Mouse (Mus musculus): ENCODE results near the gene Usp7. TPM values are rescaled to one million over a fixed set of nuclear protein-coding genes. Genes with fewer than 3 reads are reported as not detected.
A peak's percentile ranks its signal among the peaks of the same experiment; 100 is the strongest.

Usp7 gene
- polyA plus RNA-seq, 1 experiment from 2014 or later, result 44.7 TPM

GRCm38 (mm10) chr16:8828636-8829563 lies 36.8 kb upstream of the Usp7 start:
- H3K27me3 ChIP-seq (ENCODE audit: control insufficient read depth, insufficient read depth, low read length), result no peaks in the 10 kb centered on the region
- no peak for DNase-seq (ENCODE audit: low spot score)
- 13% methylated on average over 30 of the region's 33 CpGs for WGBS

GRCm38 (mm10) chr16:8827366-8827765 lies 35.3 kb upstream of the Usp7 start:
- no peak for ATAC-seq (ENCODE audit: low FRiP score)
- no peak overlapping the region for H3K4me2 ChIP-seq (replicated peaks)
- no peak for DNase-seq (ENCODE audit: low spot score)
- no peak overlapping the region for H3K4me3 ChIP-seq (replicated peaks; ENCODE audit: low read length)
- H3K36me3 ChIP-seq (replicated peaks; ENCODE audit: control insufficient read depth, insufficient read depth), result peaks cover 4% of the 10 kb centered on the region; the same call in 1 of the 2 replicates
- peaks cover 8% of the 10 kb centered on the region for H3K4me1 ChIP-seq (replicated peaks; ENCODE audit: control insufficient read depth, insufficient read depth, low read length)
- H3K9me3 ChIP-seq (ENCODE audit: control insufficient read depth, low read length), result no peaks in the 10 kb centered on the region
- 90% methylated on average over 7 of the region's 7 CpGs for WGBS
- no peaks in the 10 kb centered on the region for H3K27me3 ChIP-seq (ENCODE audit: control insufficient read depth, insufficient read depth, low read length)
- H3K27ac ChIP-seq, result no peak overlapping the region
- H3K9ac ChIP-seq, result no peak overlapping the region

More at GRCm38 (mm10) chr16:8828636-8829563, 36.8 kb upstream of the Usp7 start:
- Histone ChIP-seq H3K4me3 (replicated peaks; ENCODE audit: low read length) (peak overlapping the region; percentile 100), H3K36me3 (replicated peaks; ENCODE audit: control insufficient read depth, insufficient read depth) (peaks cover 15% of the 10 kb centered on the region), H3K27ac (peak overlapping the region; percentile 86), H3K4me2 (replicated peaks) (peak overlapping the region; percentile 89), H3K4me1 (replicated peaks; ENCODE audit: control insufficient read depth, insufficient read depth, low read length) (peaks cover 24% of the 10 kb centered on the region), H3K9me3 (ENCODE audit: control insufficient read depth, low read length) (no peaks in the 10 kb centered on the region), H3K9ac (peak overlapping the region; percentile 71)
- peak; percentile 44 for ATAC-seq (ENCODE audit: low FRiP score)

- no peak overlapping the region for H3K27ac ChIP-seq
- no peak overlapping the region for H3K4me2 ChIP-seq (replicated peaks)
- no peaks in the 10 kb centered on the region for H3K27me3 ChIP-seq (ENCODE audit: control insufficient read depth, insufficient read depth, low read length)
- ATAC-seq (ENCODE audit: low FRiP score) (no peak), DNase-seq (ENCODE audit: low spot score) (no peak)
- H3K4me3 ChIP-seq (replicated peaks; ENCODE audit: low read length), result no peak overlapping the region
- no peaks in the 10 kb centered on the region for H3K4me1 ChIP-seq (replicated peaks; ENCODE audit: control insufficient read depth, insufficient read depth, low read length)
- H3K9me3 ChIP-seq (ENCODE audit: control insufficient read depth, low read length), result no peaks in the 10 kb centered on the region
- WGBS, result 84% methylated on average over 2 of the region's 2 CpGs
- no peak overlapping the region for H3K9ac ChIP-seq
- H3K36me3 ChIP-seq (replicated peaks; ENCODE audit: control insufficient read depth, insufficient read depth), result no peaks in the 10 kb centered on the region
Observed at GRCm38 (mm10) chr16:8823661-8824060, 31.6 kb upstream of the Usp7 start.

GRCm38 (mm10) chr16:8822586-8822985 lies 30.5 kb upstream of the Usp7 start:
- no peak overlapping the region for H3K27ac ChIP-seq
- H3K36me3 ChIP-seq (replicated peaks; ENCODE audit: control insufficient read depth, insufficient read depth), result no peaks in the 10 kb centered on the region
- no peak overlapping the region for H3K4me2 ChIP-seq (replicated peaks)
- H3K9me3 ChIP-seq (ENCODE audit: control insufficient read depth, low read length), result no peaks in the 10 kb centered on the region
- ATAC-seq (ENCODE audit: low FRiP score) (no peak), DNase-seq (ENCODE audit: low spot score) (no peak)
- H3K4me1 ChIP-seq (replicated peaks; ENCODE audit: control insufficient read depth, insufficient read depth, low read length), result no peaks in the 10 kb centered on the region
- no peak overlapping the region for H3K4me3 ChIP-seq (replicated peaks; ENCODE audit: low read length)
- no peaks in the 10 kb centered on the region for H3K27me3 ChIP-seq (ENCODE audit: control insufficient read depth, insufficient read depth, low read length)
- 88% methylated on average over 4 of the region's 4 CpGs for WGBS
- no peak overlapping the region for H3K9ac ChIP-seq

GRCm38 (mm10) chr16:8821429-8821828 lies 29.3 kb upstream of the Usp7 start:
- Histone ChIP-seq H3K27ac (no peak overlapping the region), H3K4me3 (replicated peaks; ENCODE audit: low read length) (no peak overlapping the region), H3K9ac (no peak overlapping the region), H3K36me3 (replicated peaks; ENCODE audit: control insufficient read depth, insufficient read depth) (no peaks in the 10 kb centered on the region), H3K4me1 (replicated peaks; ENCODE audit: control insufficient read depth, insufficient read depth, low read length) (no peaks in the 10 kb centered on the region), H3K4me2 (replicated peaks) (no peak overlapping the region), H3K27me3 (ENCODE audit: control insufficient read depth, insufficient read depth, low read length) (no peaks in the 10 kb centered on the region), H3K9me3 (ENCODE audit: control insufficient read depth, low read length) (no peaks in the 10 kb centered on the region)
- WGBS, result 71% methylated on average over 1 of the region's 1 CpGs
- DNase-seq (ENCODE audit: low spot score) (no peak), ATAC-seq (ENCODE audit: low FRiP score) (no peak)

GRCm38 (mm10) chr16:8817872-8818271 lies 25.8 kb upstream of the Usp7 start:
- no peak overlapping the region for H3K27ac ChIP-seq
- no peak for ATAC-seq (ENCODE audit: low FRiP score)

GRCm38 (mm10) chr16:8810399-8811127 lies 18.5 kb upstream of the Usp7 start:
- ATAC-seq (ENCODE audit: low FRiP score) (no peak), DNase-seq (ENCODE audit: low spot score) (no peak)
- H3K27me3 ChIP-seq (ENCODE audit: control insufficient read depth, insufficient read depth, low read length), result no peaks in the 10 kb centered on the region
- no peak overlapping the region for H3K4me3 ChIP-seq (replicated peaks; ENCODE audit: low read length)
- no peak overlapping the region for H3K9ac ChIP-seq
- 93% methylated on average over 14 of the region's 14 CpGs for WGBS
- no peak overlapping the region for H3K27ac ChIP-seq
- H3K4me1 ChIP-seq (replicated peaks; ENCODE audit: control insufficient read depth, insufficient read depth, low read length), result no peaks in the 10 kb centered on the region
- H3K36me3 ChIP-seq (replicated peaks; ENCODE audit: control insufficient read depth, insufficient read depth), result no peaks in the 10 kb centered on the region
- H3K9me3 ChIP-seq (ENCODE audit: control insufficient read depth, low read length), result no peaks in the 10 kb centered on the region
- no peak overlapping the region for H3K4me2 ChIP-seq (replicated peaks)

More at GRCm38 (mm10) chr16:8817872-8818271, 25.8 kb upstream of the Usp7 start:
- DNase-seq (ENCODE audit: low spot score), result no peak
- Histone ChIP-seq H3K9ac (no peak overlapping the region), H3K4me2 (replicated peaks) (no peak overlapping the region), H3K9me3 (ENCODE audit: control insufficient read depth, low read length) (no peaks in the 10 kb centered on the region), H3K27me3 (ENCODE audit: control insufficient read depth, insufficient read depth, low read length) (no peaks in the 10 kb centered on the region), H3K4me3 (replicated peaks; ENCODE audit: low read length) (no peak overlapping the region), H3K36me3 (replicated peaks; ENCODE audit: control insufficient read depth, insufficient read depth) (no peaks in the 10 kb centered on the region), H3K4me1 (replicated peaks; ENCODE audit: control insufficient read depth, insufficient read depth, low read length) (no peaks in the 10 kb centered on the region)
- WGBS, result 86% methylated on average over 4 of the region's 4 CpGs

- WGBS, result 26% methylated on average over 4 of the region's 4 CpGs
- H3K9ac ChIP-seq, result no peak overlapping the region
- H3K4me3 ChIP-seq (replicated peaks; ENCODE audit: low read length), result no peak overlapping the region
- H3K4me1 ChIP-seq (replicated peaks; ENCODE audit: control insufficient read depth, insufficient read depth, low read length), result no peaks in the 10 kb centered on the region
- ATAC-seq (ENCODE audit: low FRiP score) (no peak), DNase-seq (ENCODE audit: low spot score) (no peak)
- H3K9me3 ChIP-seq (ENCODE audit: control insufficient read depth, low read length), result no peaks in the 10 kb centered on the region
- H3K27ac ChIP-seq, result no peak overlapping the region
- no peaks in the 10 kb centered on the region for H3K27me3 ChIP-seq (ENCODE audit: control insufficient read depth, insufficient read depth, low read length)
- H3K4me2 ChIP-seq (replicated peaks), result no peak overlapping the region
- H3K36me3 ChIP-seq (replicated peaks; ENCODE audit: control insufficient read depth, insufficient read depth), result no peaks in the 10 kb centered on the region
Observed at GRCm38 (mm10) chr16:8806703-8807102, 14.6 kb upstream of the Usp7 start.

GRCm38 (mm10) chr16:8795906-8796305 lies 3.8 kb upstream of the Usp7 start:
- Histone ChIP-seq H3K27me3 (ENCODE audit: control insufficient read depth, insufficient read depth, low read length) (no peaks in the 10 kb centered on the region), H3K4me1 (replicated peaks; ENCODE audit: control insufficient read depth, insufficient read depth, low read length) (no peaks in the 10 kb centered on the region), H3K36me3 (replicated peaks; ENCODE audit: control insufficient read depth, insufficient read depth) (no peaks in the 10 kb centered on the region), H3K27ac (no peak overlapping the region), H3K4me3 (replicated peaks; ENCODE audit: low read length) (no peak overlapping the region), H3K9me3 (ENCODE audit: control insufficient read depth, low read length) (peaks cover 8% of the 10 kb centered on the region; the same call in 1 of the 2 replicates), H3K9ac (no peak overlapping the region), H3K4me2 (replicated peaks) (no peak overlapping the region)
- WGBS, result 62% methylated on average over 2 of the region's 2 CpGs
- no peak for DNase-seq (ENCODE audit: low spot score)
- no peak for ATAC-seq (ENCODE audit: low FRiP score)

All from hindbrain, embryonic 14.5 days (tissue).